Mouse (Mus musculus) heart, postnatal 0 days (tissue): Measurements from ENCODE around the gene Casz1. TPM values are rescaled to one million over a fixed set of nuclear protein-coding genes. Genes with fewer than 3 reads are reported as not detected.

Source experiments
- ATAC-seq: fragments of 200-750 bp; cut with Nextera tagmentation; 2 replicates; pipeline ENCODE4 v1.8.0; 2017; ENCODE audit warnings: low read depth, moderate number of reproducible peaks, moderate library complexity; ENCODE audit not compliant: insufficient read depth
- DNase-seq: peaks from one replicate; pipeline ENCODE4 v3.0.0-alpha.2; 2016; ENCODE audit warnings: low spot score
- H3K27ac ChIP-seq: fragments of 300-500 bp; sonication (generic); 2 replicates; pipeline ENCODE4 v1.5.1; 2014; ENCODE audit warnings: low read depth, mild to moderate bottlenecking
- H3K27me3 ChIP-seq: fragments of 300-500 bp; sonication (generic); 2 replicates; pipeline ENCODE4 v1.6.1; 2014; ENCODE audit warnings: low read length, mixed read lengths; ENCODE audit not compliant: control insufficient read depth, insufficient read depth
- H3K36me3 ChIP-seq: fragments of 300-500 bp; sonication (generic); replicated peaks from 2 replicates; pipeline ENCODE4 v1.6.1; 2014; ENCODE audit warnings: low read length, mixed read lengths; ENCODE audit not compliant: control insufficient read depth, insufficient read depth
- H3K4me1 ChIP-seq: fragments of 300-500 bp; sonication (generic); 2 replicates; pipeline ENCODE4 v1.6.1; 2014; ENCODE audit warnings: antibody characterized with exemption; ENCODE audit not compliant: control insufficient read depth, insufficient read depth
- H3K4me2 ChIP-seq: fragments of 300-500 bp; sonication (generic); 2 replicates; pipeline ENCODE4 v1.6.1; 2014; ENCODE audit warnings: low read depth, mild to moderate bottlenecking, low read length, moderate library complexity
- H3K4me3 ChIP-seq: fragments of 300-500 bp; sonication (generic); 2 replicates; pipeline ENCODE4 v1.5.1; 2014; ENCODE audit warnings: low read depth, low read length
- H3K9ac ChIP-seq: fragments of 300-500 bp; sonication (generic); replicated peaks from 2 replicates; pipeline ENCODE4 v1.6.1; 2014; ENCODE audit warnings: low read depth, low read length, mixed read lengths
- H3K9me3 ChIP-seq: fragments of 300-500 bp; sonication (generic); replicated peaks from 2 replicates; pipeline ENCODE4 v1.6.1; 2016; ENCODE audit warnings: low read length; ENCODE audit not compliant: control insufficient read depth
- CTCF ChIP-seq: IDR thresholded peaks from 2 replicates; pipeline ENCODE4 v1.5.1; 2016; ENCODE audit warnings: antibody characterized with exemption, control low read depth, low read depth
- EP300 ChIP-seq: IDR thresholded peaks from 2 replicates; pipeline ENCODE4 v1.6.1; 2016; ENCODE audit warnings: antibody characterized with exemption, low read depth
- WGBS: fragments of 180-500 bp; shearing (Covaris S2); extraction: QIAGEN DNeasy Blood & Tissue Kit; methylation state at CpG from one replicate; pipeline ENCODE4 v1.1.7; 2014; 5-methylcytosine and 5-hydroxymethylcytosine counted together
- polyA plus RNA-seq: library from polyadenylated mRNA; unstranded; fragments of >200 nt; fragmentation: Nextera tagmentation; extraction: Ambion mirVana; gene quantifications from 2 replicates; pipeline ENCODE4 v1.2.1, GENCODE M21; 2015
- total RNA-seq: library from RNA; depleted of rRNA; stranded (reverse); fragments of >200 nt; gene quantifications from 2 replicates; pipeline ENCODE4 v1.2.3, GENCODE M21; 2014; ENCODE audit warnings: low replicate concordance

The Casz1 gene
- total and polyA plus RNA-seq, 2 experiments from 2014 or later: 16.4 to 42.6 TPM

GRCm38 (mm10) chr4:148882360-148882929, 78.2 kb downstream of the Casz1 start:
- 36% methylated on average over 17 of the region's 17 CpGs for WGBS
- Histone ChIP-seq H3K27me3 (no peaks in the 10 kb centered on the region), H3K4me2 (no peak overlapping the region), H3K4me3 (no peak overlapping the region), H3K27ac (no peak overlapping the region), H3K9me3 (no peaks in the 10 kb centered on the region), H3K36me3 (no peaks in the 10 kb centered on the region), H3K4me1 (peaks cover 54% of the 10 kb centered on the region), H3K9ac (no peak overlapping the region; the same call in 1 of the 2 replicates)
- ATAC-seq (no peak), DNase-seq (no peak)
- no peak for TF ChIP-seq CTCF
- no peak for TF ChIP-seq EP300

- H3K4me1 ChIP-seq: peaks cover 35% of the 10 kb centered on the region
- 74% methylated on average over 14 of the region's 14 CpGs for WGBS
Observed at GRCm38 (mm10) chr4:148884596-148884995, 80.4 kb downstream of the Casz1 start.

GRCm38 (mm10) chr4:148885401-148885800, 81.2 kb downstream of the Casz1 start:
- peaks cover 27% of the 10 kb centered on the region for H3K4me1 ChIP-seq
- WGBS: 27% methylated on average over 10 of the region's 10 CpGs

More at GRCm38 (mm10) chr4:148884596-148884995, 80.4 kb downstream of the Casz1 start:
- DNase-seq (no peak), ATAC-seq (no peak)
- H3K4me2 ChIP-seq: no peak overlapping the region
- H3K27me3 ChIP-seq: no peaks in the 10 kb centered on the region
- no peak overlapping the region for H3K27ac ChIP-seq
- TF ChIP-seq CTCF (no peak), EP300 (no peak)
- H3K9ac ChIP-seq: no peak overlapping the region
- no peak overlapping the region for H3K4me3 ChIP-seq
- H3K36me3 ChIP-seq: no peaks in the 10 kb centered on the region
- no peaks in the 10 kb centered on the region for H3K9me3 ChIP-seq

GRCm38 (mm10) chr4:148885921-148886540, 81.8 kb downstream of the Casz1 start:
- Histone ChIP-seq H3K27ac (no peak overlapping the region), H3K4me2 (no peak overlapping the region), H3K9me3 (no peaks in the 10 kb centered on the region), H3K4me1 (peaks cover 21% of the 10 kb centered on the region), H3K27me3 (no peaks in the 10 kb centered on the region), H3K9ac (no peak overlapping the region), H3K4me3 (no peak overlapping the region), H3K36me3 (no peaks in the 10 kb centered on the region)
- 72% methylated on average over 9 of the region's 9 CpGs for WGBS
- ATAC-seq (no peak), DNase-seq (no peak)
- TF ChIP-seq EP300: no peak
- TF ChIP-seq CTCF: no peak

More at GRCm38 (mm10) chr4:148885401-148885800, 81.2 kb downstream of the Casz1 start:
- Histone ChIP-seq H3K9ac (no peak overlapping the region), H3K4me2 (peak overlapping the region; percentile 0; the same call in 1 of the 2 replicates), H3K36me3 (no peaks in the 10 kb centered on the region), H3K27ac (no peak overlapping the region), H3K9me3 (no peaks in the 10 kb centered on the region), H3K27me3 (no peaks in the 10 kb centered on the region), H3K4me3 (no peak overlapping the region)
- DNase-seq (no peak), ATAC-seq (no peak)
- TF ChIP-seq CTCF: no peak
- TF ChIP-seq EP300: no peak

DNA sequence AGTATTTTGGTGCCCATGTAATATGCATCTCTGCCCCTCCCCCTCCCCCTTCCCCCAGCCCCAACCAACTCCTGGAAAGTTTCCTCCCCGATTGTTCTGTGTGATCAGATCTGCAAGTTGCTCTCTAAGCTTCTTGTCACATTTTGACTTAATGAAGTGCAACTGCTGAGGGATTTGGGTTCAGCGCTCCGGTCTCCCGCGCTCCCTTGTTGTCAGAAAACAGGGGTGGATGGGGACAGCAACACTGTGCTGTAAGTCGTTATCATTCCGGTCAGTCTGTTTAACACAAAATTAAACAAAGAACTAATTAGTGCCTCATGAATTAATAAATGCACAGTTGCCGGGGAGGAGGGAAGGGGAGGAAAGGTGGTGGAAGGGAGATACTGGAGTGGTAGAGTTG, 84.0 kb downstream of the Casz1 start:
- H3K36me3 ChIP-seq: no peaks in the 10 kb centered on the region
- H3K9ac ChIP-seq: no peak overlapping the region
- no peak for ATAC-seq
- H3K4me2 ChIP-seq: no peak overlapping the region
- H3K27me3 ChIP-seq: no peaks in the 10 kb centered on the region
- TF ChIP-seq EP300: no peak
- no peak for TF ChIP-seq CTCF
- 0 out of 2 replicates have a peak, but pooled peaks cover 6% of the 10 kb centered on the region for H3K4me1 ChIP-seq
- no peaks in the 10 kb centered on the region for H3K9me3 ChIP-seq
- DNase-seq: no peak
- H3K4me3 ChIP-seq: no peak overlapping the region
- WGBS: 69% methylated on average over 8 of the region's 8 CpGs
- no peak overlapping the region for H3K27ac ChIP-seq

- 0 out of 2 replicates have a peak, but pooled peaks cover 6% of the 10 kb centered on the region for H3K4me1 ChIP-seq
- no peaks in the 10 kb centered on the region for H3K36me3 ChIP-seq
- H3K9ac ChIP-seq: no peak overlapping the region
- no peaks in the 10 kb centered on the region for H3K9me3 ChIP-seq
- H3K27ac ChIP-seq: no peak overlapping the region
- ATAC-seq (no peak), DNase-seq (no peak)
- H3K27me3 ChIP-seq: no peaks in the 10 kb centered on the region
- 62% methylated on average over 6 of the region's 6 CpGs for WGBS
- no peak overlapping the region for H3K4me2 ChIP-seq
- TF ChIP-seq EP300 (no peak), CTCF (no peak)
- H3K4me3 ChIP-seq: no peak overlapping the region
Observed at GRCm38 (mm10) chr4:148889011-148889410, 84.8 kb downstream of the Casz1 start.
